Mouse (Mus musculus): Measurements from ENCODE around the gene Ccl27b.
"Not testable (repeated sequence)": the region's sequence is repeated elsewhere in the genome, so short reads cannot be mapped to it uniquely, and the experiment has no call there.

DNA sequence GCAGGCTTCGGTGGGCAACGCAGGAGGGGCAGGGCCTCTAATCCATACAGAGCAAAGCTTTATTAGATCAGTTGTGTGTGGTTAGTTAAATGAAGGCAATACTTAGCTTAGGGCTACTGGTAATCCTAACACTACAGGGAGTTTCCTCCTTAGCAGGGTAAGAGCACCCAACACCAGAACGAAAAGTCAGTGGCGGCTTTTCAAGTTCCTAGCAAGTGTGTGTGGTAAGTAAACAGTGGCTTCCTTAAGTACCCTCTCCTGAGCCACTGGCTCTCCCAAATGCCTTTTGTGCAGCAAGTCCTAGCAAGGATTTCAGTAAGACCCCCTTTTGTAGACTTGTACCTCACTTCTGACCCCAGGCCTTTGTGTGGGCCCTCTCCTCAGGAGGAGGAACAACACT lies 20.4 kb downstream of the Ccl27b start:
- TF ChIP-seq POLR2A, CTCF (IDR thresholded peaks at IDR 0.05; ENCODE audit: extremely low read depth, insufficient read depth, low read length): not testable (repeated sequence)

Measured in cortical plate, adult 2 months (tissue).